Mouse (Mus musculus) cerebellum, postnatal 25 days (tissue): Measurements from ENCODE around the gene Osbpl3.

Experiments used
- DNase-seq, 2 experiments: peaks; one replicate each; pipeline ENCODE4 v3.0.0; 2021; ENCODE audit warnings: mixed read lengths in 2 of 2

Gene Osbpl3

DNA sequence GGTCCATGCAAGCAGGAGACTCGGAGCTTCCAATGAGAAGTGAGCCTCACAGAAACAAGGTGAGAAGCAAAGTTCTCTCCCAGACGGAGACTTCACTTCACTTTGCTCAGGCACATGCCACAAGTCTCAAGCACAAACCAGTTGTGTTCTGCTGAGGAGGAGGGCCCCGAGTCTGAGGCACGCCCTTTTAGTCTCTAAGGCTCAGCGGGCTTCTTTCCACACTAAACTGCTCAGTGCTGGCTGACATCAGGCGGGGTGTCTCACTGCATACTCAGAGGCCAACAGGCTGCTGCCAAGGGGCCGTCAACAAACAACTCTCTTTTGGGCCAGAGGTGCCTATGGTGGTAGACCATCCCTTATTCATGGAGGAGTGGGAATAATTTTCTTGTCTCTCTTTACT, 127.1 kb downstream of the Osbpl3 start:
- no peak for DNase-seq

DNA sequence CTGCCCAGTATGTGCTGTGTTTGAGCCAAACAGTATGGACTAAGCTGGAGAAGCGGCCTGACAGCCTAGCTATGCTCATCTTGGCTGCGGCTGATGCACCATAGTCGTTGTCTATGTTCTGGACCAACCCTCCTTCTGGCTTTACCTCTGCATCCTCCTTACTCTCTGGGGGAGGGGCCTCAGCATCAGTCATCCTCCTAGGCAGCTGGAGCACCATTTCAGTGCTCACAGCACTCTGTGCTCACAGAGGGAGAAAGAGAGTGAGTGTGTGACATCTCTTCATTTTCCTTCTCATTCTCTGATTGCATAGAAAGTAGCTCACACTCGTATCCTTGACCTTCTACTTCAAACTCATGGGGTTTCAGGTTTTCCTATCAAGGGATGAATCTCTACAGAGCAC, 129.8 kb downstream of the Osbpl3 start:
- no peak for DNase-seq

DNA sequence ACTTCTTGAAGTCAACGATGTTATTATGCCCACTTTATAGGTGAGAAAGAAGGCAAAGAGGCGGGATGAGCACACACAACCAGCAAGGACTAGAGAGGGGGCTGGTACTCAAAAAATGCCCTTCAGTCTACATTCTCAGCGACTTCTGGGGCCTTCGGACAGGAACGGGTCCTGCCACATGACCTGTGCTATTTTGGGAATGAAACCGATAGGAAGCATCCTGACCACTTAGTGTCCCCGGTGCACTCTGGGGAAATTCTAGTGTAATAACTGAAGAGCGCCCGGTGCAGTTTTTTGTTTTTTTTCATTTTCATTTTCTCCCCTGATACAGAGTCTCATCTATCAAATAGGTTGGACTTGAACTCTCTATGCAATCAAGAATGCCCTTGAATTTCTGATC, 130.5 kb downstream of the Osbpl3 start:
- DNase-seq: no peak

DNA sequence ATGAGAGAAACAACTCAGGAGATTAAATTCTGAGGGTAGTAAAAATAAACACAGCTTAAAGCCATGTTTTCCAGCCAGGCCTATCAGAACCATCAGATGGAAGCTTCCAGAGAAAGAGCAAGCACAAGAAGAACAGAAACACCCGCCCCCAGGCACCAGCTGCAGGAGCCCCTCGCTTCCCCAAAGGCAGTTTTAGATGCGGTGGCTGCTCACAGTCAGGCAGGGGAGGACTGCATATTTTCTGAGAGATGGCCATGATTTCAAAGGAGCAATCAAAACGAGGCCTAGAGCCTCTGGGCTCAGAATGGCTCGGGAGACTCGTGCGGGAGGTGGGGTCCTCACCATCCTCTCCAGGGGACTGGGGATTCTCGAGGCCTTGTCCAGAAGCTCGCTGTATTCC, 133.4 kb downstream of the Osbpl3 start:
- DNase-seq: no peak

DNA sequence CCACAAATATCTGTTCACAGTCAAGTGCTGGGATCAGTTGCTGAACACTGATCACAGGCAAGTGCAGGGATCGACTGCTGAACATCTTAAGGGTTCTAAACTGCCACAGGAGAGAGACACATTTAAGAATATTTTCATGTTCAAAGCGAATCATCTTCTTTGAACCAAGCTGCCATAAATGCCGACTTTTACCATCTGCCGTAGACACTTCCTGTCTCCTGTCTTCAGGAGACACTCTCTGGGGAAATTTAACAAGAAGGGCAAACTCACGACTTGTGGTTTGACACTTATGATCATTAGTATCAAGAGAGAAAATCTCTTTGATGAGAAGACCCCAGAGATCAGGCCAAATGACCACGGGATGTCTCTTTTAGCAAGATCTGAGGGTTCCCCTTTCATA, 134.3 kb downstream of the Osbpl3 start:
- no peak for DNase-seq

DNA sequence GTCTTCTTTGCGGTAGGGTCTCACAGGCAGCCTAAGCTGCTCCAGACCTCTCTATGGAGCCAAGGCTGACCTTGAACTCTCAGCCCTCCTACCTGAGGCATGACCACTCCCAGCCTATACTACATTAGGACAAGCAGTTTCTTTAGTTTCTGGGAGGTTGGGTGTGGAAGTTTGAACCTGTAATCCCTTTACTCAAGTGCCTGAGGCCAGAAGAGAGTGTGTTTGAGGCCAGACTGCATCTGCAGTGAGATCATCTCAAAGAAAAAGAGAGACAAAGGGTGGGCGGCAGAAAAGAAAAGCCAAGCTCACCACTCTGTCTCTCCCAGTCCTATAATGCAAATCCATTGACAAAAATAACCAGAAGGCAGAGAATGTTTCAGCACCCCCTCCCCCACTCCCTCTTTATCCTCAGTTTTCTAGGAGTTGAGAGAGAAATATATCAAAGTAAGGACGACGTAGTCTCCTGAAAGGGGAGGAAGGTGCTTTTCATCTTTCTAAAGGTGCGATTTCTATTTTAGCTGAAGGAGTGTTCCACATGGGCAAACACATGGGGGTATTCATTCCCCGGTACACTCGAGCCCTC, 137.3 kb downstream of the Osbpl3 start:
- DNase-seq: no peak

DNA sequence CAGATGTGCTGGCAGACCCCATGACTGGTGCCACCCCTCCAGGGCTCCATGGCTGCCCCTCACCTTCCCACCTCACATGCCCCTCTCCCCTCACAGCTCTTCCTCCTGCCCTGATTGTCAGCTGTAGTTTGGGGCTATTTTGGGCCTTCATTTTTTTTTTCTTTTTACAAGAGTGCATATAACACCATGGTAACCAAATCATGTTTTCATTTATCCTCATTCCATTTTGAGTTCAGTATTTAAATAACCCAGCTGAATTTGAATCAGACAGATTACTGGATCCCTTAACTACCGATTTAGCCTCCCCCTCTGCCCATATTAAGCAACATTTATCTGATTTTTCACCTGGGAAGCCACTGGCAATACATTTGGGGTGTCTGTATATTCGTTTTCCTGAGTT, 137.9 kb downstream of the Osbpl3 start:
- no peak for DNase-seq

DNA sequence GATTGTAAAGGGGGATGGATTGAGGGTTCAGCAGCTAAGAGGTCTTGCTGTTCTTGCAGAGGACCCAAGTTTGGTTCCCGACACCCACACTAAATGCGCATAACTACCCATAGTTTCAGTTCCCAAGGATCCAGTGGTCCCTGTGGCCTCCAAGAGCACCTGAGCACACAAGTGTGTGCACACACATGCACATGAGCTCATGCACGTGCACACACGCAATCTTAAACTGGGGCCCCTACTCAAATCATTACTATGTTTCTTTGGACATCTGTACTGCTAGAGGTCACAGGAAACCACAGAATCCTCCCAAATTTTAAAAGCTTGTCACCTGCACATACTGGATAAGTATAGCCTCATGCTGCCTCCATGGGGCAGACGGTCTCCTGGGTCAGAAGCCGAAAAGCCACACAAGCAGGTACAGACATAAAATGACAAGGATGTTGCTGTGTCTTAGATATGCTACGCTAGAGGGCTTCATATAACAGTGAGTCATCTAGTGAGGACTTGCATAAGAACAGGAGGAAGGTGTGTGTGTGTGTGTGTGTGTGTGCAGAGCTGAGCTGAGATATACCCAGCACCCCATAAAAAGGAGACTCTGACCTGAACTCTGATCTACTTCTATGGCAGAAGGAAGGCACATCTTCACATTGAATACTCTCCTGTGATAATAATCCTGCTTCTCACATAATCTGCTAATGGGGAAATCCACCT, 139.1 kb downstream of the Osbpl3 start:
- no peak for DNase-seq

DNA sequence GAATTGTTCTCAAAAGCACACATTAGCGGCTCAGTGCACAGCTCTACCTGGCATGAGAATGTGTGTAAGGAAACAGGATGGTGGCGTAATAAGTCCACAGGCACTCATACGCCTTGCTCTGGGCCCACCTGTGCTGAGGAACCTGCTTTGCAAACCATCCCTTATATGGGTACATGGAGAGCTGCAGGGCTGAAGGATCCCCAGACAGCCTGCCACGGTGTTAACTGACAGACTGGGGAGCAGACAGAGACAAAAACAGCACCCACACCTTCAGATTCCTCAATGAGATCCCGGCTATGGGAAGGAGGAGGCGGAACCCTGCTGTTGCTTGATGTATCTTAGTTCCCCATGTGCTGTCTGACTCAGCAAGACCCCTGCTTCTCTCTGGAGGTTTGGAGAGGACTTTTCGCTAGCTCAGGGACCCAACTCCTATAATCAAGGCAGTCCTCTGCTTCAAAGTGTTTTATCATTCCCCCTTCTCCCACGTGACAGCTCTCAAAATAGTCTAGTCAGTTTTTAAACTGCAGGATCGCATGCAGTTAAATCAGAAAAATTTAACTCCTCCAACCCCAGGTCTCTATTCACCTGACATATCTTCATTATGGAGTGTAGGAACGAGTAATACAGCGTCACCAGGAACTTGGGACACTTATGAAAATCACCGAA, 141.5 kb downstream of the Osbpl3 start:
- no peak for DNase-seq

DNA sequence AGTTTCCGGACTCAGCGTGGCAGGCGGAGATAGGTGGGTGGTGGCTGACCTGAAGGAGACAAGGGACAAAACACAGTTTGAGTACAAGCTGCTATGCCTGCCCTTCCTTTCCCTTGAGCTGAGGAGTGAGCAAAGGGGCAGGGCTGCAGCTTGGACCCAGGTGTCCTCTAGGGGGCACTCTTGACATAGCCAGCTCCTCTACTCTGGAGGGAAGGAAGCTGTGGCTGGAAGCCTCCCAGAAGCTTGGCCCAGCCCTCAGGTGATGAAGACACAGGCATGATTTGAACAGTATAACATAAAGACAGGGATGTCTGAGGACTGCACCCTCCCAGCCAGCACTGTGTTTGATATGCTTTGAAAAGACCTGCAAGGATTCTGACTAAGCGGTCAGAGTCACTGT, 143.4 kb downstream of the Osbpl3 start:
- DNase-seq: peak; percentile 86 to 90

DNA sequence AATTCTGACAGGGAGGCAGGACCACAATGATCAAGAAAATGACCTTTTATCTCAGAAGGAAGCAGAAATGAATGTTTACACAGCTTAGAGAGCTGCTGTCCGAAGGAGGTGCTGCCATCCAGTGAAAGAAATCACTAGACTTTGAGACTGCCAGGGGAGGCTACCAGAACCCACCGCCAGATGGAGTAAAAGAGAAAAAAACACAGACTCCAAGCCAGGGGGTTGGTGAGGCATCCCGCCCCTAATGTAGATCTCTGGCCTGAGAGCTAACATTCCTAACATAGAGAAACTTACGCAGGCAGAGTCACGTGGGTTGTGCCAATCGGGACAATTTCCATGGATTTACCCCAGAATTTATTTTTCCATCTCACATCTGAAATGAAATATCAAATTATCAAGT, 147.0 kb downstream of the Osbpl3 start:
- DNase-seq: peak; percentile 26 to 54

DNA sequence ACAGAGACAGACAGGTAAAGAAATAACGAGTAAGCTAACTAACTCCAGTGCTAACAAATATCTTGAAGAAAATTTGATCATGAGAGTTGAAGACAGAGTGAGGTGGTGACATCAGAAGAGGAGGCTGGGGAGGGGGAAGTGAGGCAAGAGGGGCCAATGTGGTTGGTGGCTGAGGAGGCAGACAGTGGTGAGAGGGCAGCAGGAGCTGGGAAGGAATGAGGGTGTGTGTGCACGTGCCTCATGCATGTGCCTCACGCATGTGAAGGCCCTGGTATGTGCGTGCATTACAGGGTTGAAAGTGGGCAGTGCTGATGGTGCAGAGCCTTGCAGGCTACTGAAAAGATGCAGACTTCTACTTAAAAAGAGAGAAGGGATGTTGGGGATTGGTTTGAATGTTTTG, 149.4 kb downstream of the Osbpl3 start:
- DNase-seq: no peak

DNA sequence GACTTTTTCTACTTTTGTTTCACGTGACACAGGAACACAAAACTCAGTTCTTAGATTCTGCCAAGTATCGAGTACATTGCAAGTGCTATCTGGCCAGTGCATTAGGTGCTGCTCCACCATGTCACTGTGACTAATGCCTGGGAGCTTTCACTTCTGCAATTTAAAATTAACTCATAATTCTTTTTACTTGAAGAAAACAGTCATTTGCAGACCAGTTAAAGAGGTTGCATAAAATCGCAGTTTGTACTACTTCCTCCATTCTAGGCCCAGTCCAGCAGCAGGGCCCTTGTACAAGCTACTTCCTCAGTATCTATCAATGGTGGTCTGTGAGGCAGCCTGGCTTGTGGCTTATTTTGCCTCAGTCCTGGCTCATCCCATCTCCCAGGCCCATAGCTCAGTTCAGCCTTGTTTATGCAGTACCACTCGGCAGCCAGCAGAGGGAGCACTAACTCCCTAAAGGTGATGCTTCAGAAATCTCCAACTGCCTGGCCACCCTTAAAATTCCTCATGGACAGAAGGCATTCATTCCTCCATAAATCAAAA, 151.0 kb downstream of the Osbpl3 start:
- peak; percentile 84 to 89 for DNase-seq

DNA sequence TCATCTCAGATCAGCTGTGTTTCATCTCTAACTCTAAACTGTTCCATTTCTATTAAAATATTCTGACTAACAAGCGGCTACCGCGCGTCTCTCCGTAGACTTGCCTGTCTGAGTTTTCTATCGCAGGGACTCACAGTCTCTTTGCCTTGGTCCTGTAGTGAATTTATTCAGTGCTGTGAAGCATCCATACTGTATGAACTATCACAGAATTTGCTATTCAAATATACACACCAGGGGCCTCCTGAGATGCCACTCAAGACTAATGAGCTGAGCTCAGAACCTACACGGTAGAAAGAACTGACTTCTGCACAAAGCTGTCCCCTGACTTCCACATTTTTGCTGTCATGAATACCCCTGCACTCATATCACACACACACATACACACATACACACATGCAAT, 154.9 kb downstream of the Osbpl3 start:
- no peak for DNase-seq

DNA sequence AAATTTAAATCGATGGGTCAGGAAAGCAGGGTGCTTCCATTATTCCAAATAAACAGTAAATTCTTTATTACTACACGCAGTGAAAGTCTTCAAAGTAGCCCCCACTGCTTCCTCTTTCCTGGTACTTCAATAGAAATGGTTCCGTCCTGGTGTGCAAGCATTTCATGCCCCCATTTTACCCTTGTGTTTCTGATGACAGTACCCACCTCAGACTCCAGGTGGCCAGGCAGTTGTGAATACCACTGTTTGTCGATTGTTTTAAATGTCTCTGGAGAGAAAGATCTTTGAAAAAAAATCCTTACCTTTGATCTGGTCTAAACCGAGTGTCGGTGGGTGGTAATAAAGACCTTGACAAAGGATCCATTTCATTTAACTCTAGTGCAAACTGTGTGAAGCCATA, 155.4 kb downstream of the Osbpl3 start:
- no peak for DNase-seq

DNA sequence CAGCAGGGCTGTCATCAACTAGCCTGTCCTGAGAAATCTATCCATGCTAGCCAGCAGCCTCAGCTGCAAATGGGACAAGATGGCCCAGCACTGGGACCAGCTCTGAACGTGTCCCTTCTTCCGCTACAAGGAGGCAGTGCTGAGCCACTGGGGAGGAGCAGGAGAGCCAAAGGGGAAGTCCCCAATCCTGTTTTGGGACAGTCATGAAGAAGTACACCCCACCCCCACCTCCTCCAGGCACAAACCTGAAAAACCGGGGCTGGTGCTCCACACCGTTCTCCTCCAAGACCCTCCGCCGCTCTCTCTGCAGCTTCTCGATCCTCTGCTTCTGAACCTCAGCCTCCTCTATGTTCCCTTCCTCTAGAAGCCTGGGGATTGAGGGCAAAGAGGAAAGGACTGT, 156.9 kb downstream of the Osbpl3 start:
- no peak for DNase-seq

DNA sequence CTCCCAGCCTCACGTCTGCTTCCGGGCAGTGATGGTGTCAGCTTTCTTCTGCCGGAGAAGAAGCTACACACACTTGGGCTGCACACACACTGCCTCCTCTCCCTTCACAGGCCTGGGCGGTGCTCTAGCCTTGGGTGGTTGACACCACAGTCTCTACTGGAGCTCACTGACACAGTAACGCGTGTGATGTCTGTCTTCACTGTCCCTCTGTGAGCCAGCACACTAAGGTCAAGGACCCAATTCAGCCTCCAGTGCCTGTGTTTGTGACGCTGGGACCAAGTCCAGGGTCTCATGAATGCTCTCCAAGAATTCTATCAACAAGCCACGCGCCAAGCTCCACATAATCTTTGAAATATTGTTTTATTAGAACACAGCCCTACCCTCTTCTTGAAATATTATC, 158.3 kb downstream of the Osbpl3 start:
- DNase-seq: no peak

DNA sequence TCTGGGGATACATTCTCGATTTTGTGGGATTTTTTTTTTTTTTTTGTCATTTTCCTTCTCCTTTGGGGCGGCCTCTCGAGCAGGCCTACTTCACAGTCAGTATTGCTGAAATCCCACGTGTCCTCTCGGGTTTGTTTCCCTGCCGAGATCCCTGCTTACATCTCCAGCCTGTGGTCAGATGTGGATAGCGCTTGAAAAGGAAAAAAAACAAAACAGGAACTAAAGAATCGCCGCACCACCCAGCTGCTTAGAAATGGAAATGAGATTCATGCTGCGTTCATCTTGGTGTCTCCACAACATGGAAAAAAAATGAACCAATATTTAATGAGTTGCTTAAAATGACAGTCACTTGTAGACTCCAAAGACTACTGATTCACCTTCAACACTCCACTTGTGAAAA, 160.9 kb downstream of the Osbpl3 start:
- no peak for DNase-seq

DNA sequence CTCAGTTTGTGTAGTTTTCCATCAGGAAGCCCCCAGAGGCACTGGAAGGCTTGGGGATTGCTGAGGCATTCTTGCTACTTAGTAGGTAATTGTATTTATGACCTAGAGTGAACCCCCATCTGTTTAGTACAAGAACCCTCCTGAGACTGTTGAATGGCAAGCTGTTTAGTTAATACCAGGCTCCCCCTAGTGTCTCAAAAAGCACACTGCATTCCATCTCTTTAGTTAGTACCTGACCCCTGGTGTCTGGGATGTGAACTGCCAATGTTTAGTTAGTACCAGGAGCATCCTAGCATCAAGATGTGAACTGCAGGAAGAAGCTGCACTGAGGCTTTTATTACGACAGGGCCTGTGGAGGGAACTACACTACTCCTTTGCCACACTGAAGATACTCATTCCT, 161.9 kb downstream of the Osbpl3 start:
- peak; percentile 62 to 84 for DNase-seq

DNA sequence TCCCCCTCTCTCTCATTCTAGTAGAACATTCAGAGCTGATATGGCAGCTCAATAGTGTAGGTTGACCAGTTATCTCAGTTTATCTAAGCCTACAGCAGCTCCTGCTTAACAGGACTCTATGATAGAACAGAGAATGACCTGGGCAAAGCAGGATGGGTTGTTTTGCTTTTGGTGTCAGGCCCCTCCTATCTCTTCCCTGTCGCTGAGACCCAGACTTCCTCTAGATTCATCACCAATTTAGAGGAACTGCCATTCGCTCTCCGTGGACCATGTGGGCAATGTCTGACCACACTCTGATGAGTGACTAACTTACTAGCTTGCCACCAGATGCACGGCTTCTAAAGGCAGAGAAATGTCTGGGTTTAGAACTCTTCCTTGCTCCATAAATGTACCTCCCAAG, 164.4 kb downstream of the Osbpl3 start:
- DNase-seq: no peak

DNA sequence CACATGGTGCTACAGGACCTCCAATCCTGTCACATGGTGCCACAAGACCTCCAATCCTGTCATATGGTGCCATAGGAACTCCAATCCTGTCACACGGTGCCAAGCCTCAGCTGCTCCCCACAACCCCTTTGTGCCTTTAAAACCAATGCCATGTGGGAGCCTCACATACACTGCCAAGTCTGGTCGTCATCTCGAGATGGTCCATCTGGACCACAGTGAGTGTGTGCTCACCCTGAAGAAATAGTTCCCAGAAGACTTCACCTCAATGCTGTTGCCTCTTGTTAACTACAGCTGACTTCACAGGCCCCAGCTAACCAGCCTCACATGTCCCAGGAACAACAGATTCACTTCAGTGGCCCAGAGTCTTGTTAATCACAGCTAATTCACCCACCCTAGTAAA, 169.1 kb downstream of the Osbpl3 start:
- no peak for DNase-seq

DNA sequence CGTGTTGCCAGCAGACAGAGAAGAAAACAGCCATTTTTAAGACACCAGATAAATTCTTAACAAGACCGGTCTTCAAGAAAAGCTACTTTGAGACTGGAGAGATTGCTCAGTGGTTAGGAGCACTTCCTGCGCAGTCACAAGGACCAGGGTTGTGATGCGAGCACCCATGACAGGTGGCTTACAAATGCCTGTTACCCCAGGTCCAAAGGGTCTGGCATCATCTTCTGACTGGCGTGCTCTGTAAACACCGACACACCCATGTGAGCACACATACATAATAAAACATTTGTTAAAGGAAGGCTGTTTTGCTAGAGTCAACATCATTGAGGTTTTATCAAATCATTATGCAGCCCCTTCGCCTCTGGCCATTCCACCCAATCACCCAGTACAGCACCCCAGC, 176.4 kb downstream of the Osbpl3 start:
- no peak for DNase-seq

DNA sequence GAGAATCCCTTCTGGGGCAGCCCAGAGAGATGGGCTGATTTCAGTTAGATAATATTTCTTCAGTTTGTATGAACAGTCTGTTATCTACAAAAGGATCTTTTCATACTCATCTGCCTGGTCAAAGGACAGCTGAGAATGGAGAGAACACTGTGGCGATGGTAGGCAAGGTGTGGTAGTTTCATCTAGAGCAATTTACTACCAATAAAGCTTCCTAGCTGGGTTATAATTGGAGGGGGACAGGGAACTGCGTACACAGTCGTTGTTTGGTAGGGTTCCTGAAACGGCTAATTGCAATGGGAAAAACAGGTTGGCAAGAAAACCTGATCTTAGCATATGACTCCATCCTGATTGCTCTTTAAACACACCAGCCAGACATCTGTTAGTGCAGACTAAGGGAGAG, 182.1 kb downstream of the Osbpl3 start:
- DNase-seq: no peak

DNA sequence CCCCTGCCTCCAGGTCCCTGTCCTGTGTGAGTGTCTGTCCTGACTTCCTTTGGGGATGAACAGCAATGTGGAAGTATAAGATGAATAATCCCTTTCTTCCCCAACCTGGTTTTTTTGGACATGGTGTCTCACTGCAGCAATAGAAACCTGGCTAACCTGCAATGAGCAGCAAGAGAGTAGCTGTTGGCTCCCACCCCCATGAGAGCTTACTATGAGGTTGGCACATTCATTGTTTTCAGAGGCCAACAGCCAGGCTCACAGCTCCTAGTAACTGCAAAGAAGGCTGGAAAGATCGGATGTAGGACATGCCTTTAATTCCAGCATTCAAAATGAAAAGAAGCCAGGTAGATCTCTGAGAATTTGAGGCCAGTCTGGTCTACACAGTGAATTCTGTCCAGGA, 182.6 kb downstream of the Osbpl3 start:
- no peak for DNase-seq
